Mouse (Mus musculus): ENCODE measurements at regions not wholly inside any gene's neighbourhood (a gene's known extent, or its start where the extent isn't known, plus 50 kb on each side); places are given as distances from the start of the nearest gene placed in this dataset.

GRCm38 (mm10) chr5:64590747-64591146, 212.4 kb upstream of the Klf3 start:
- no peak for DNase-seq (ENCODE audit: low spot score)
- H3K4me3 ChIP-seq (ENCODE audit: low read depth, low read length) = no peak overlapping the region
- H3K4me2 ChIP-seq = no peak overlapping the region
- H3K27me3 ChIP-seq (replicated peaks; ENCODE audit: control insufficient read depth, insufficient read depth, low read length) = no peaks in the 10 kb centered on the region
- peak overlapping the region; percentile 92 for H3K27ac ChIP-seq (ENCODE audit: low read depth, low read length)
- peaks cover 35% of the 10 kb centered on the region for H3K4me1 ChIP-seq (replicated peaks; ENCODE audit: control insufficient read depth, insufficient read depth, low read length)
- no peak overlapping the region for H3K9ac ChIP-seq (ENCODE audit: low read depth, low read length)
- no peaks in the 10 kb centered on the region for H3K36me3 ChIP-seq (ENCODE audit: control insufficient read depth, insufficient read depth, low read length)
- peak; percentile 96 for ATAC-seq (replicated peaks; ENCODE audit: low FRiP score)
- 40% methylated on average over 1 of the region's 1 CpGs for WGBS
- H3K9me3 ChIP-seq (ENCODE audit: control insufficient read depth, low read length) = no peaks in the 10 kb centered on the region

- ATAC-seq (replicated peaks; ENCODE audit: low FRiP score) (no peak), DNase-seq (ENCODE audit: low spot score) (no peak)
- H3K27ac ChIP-seq (ENCODE audit: low read depth, low read length) = peak overlapping the region; percentile 84
- no peak overlapping the region for H3K4me3 ChIP-seq (ENCODE audit: low read depth, low read length)
- no peaks in the 10 kb centered on the region for H3K9me3 ChIP-seq (ENCODE audit: control insufficient read depth, low read length)
- H3K4me2 ChIP-seq = no peak overlapping the region
- H3K36me3 ChIP-seq (ENCODE audit: control insufficient read depth, insufficient read depth, low read length) = no peaks in the 10 kb centered on the region
- peaks cover 35% of the 10 kb centered on the region for H3K4me1 ChIP-seq (replicated peaks; ENCODE audit: control insufficient read depth, insufficient read depth, low read length)
- 75% methylated on average over 2 of the region's 2 CpGs for WGBS
- no peak overlapping the region for H3K9ac ChIP-seq (ENCODE audit: low read depth, low read length)
- no peaks in the 10 kb centered on the region for H3K27me3 ChIP-seq (replicated peaks; ENCODE audit: control insufficient read depth, insufficient read depth, low read length)
Observed at GRCm38 (mm10) chr5:64591792-64592191, 211.4 kb upstream of the Klf3 start.

GRCm38 (mm10) chr5:64595220-64595619, 208.0 kb upstream of the Klf3 start:
- Histone ChIP-seq H3K4me1 (replicated peaks; ENCODE audit: control insufficient read depth, insufficient read depth, low read length) (peaks cover 24% of the 10 kb centered on the region), H3K27ac (ENCODE audit: low read depth, low read length) (no peak overlapping the region), H3K9me3 (ENCODE audit: control insufficient read depth, low read length) (no peaks in the 10 kb centered on the region), H3K4me2 (no peak overlapping the region), H3K27me3 (replicated peaks; ENCODE audit: control insufficient read depth, insufficient read depth, low read length) (no peaks in the 10 kb centered on the region), H3K9ac (ENCODE audit: low read depth, low read length) (no peak overlapping the region), H3K36me3 (ENCODE audit: control insufficient read depth, insufficient read depth, low read length) (no peaks in the 10 kb centered on the region), H3K4me3 (ENCODE audit: low read depth, low read length) (no peak overlapping the region)
- 74% methylated on average over 3 of the region's 3 CpGs for WGBS
- ATAC-seq (replicated peaks; ENCODE audit: low FRiP score) = no peak
- DNase-seq (ENCODE audit: low spot score) = no peak

- no peak for ATAC-seq (replicated peaks; ENCODE audit: low FRiP score)
- Histone ChIP-seq H3K4me1 (replicated peaks; ENCODE audit: control insufficient read depth, insufficient read depth, low read length) (peaks cover 29% of the 10 kb centered on the region), H3K4me3 (ENCODE audit: low read depth, low read length) (no peak overlapping the region), H3K27me3 (replicated peaks; ENCODE audit: control insufficient read depth, insufficient read depth, low read length) (no peaks in the 10 kb centered on the region), H3K9me3 (ENCODE audit: control insufficient read depth, low read length) (no peaks in the 10 kb centered on the region), H3K9ac (ENCODE audit: low read depth, low read length) (no peak overlapping the region), H3K4me2 (no peak overlapping the region), H3K36me3 (ENCODE audit: control insufficient read depth, insufficient read depth, low read length) (no peaks in the 10 kb centered on the region), H3K27ac (ENCODE audit: low read depth, low read length) (no peak overlapping the region)
- DNase-seq (ENCODE audit: low spot score) = no peak
- 70% methylated on average over 17 of the region's 17 CpGs for WGBS
Observed at GRCm38 (mm10) chr5:64595751-64596344, 207.3 kb upstream of the Klf3 start.

- no peak overlapping the region for H3K9ac ChIP-seq (ENCODE audit: low read depth, low read length)
- H3K4me2 ChIP-seq = no peak overlapping the region
- DNase-seq (ENCODE audit: low spot score) = no peak
- H3K36me3 ChIP-seq (ENCODE audit: control insufficient read depth, insufficient read depth, low read length) = no peaks in the 10 kb centered on the region
- H3K27ac ChIP-seq (ENCODE audit: low read depth, low read length) = no peak overlapping the region
- ATAC-seq (replicated peaks; ENCODE audit: low FRiP score) = no peak
- H3K27me3 ChIP-seq (replicated peaks; ENCODE audit: control insufficient read depth, insufficient read depth, low read length) = no peaks in the 10 kb centered on the region
- 76% methylated on average over 7 of the region's 7 CpGs for WGBS
- no peak overlapping the region for H3K4me3 ChIP-seq (ENCODE audit: low read depth, low read length)
- H3K9me3 ChIP-seq (ENCODE audit: control insufficient read depth, low read length) = no peaks in the 10 kb centered on the region
- peaks cover 31% of the 10 kb centered on the region for H3K4me1 ChIP-seq (replicated peaks; ENCODE audit: control insufficient read depth, insufficient read depth, low read length)
Observed at GRCm38 (mm10) chr5:64597021-64597420, 206.2 kb upstream of the Klf3 start.

GRCm38 (mm10) chr5:64597451-64597850, 205.7 kb upstream of the Klf3 start:
- no peak overlapping the region for H3K4me2 ChIP-seq
- no peaks in the 10 kb centered on the region for H3K36me3 ChIP-seq (ENCODE audit: control insufficient read depth, insufficient read depth, low read length)
- no peaks in the 10 kb centered on the region for H3K9me3 ChIP-seq (ENCODE audit: control insufficient read depth, low read length)
- DNase-seq (ENCODE audit: low spot score) (no peak), ATAC-seq (replicated peaks; ENCODE audit: low FRiP score) (no peak)
- no peak overlapping the region for H3K4me3 ChIP-seq (ENCODE audit: low read depth, low read length)
- H3K9ac ChIP-seq (ENCODE audit: low read depth, low read length) = no peak overlapping the region
- WGBS = 78% methylated on average over 3 of the region's 3 CpGs
- no peak overlapping the region for H3K27ac ChIP-seq (ENCODE audit: low read depth, low read length)
- no peaks in the 10 kb centered on the region for H3K27me3 ChIP-seq (replicated peaks; ENCODE audit: control insufficient read depth, insufficient read depth, low read length)
- H3K4me1 ChIP-seq (replicated peaks; ENCODE audit: control insufficient read depth, insufficient read depth, low read length) = peaks cover 32% of the 10 kb centered on the region

GRCm38 (mm10) chr5:64598606-64599005, 204.6 kb upstream of the Klf3 start:
- H3K4me1 ChIP-seq (replicated peaks; ENCODE audit: control insufficient read depth, insufficient read depth, low read length) = peaks cover 32% of the 10 kb centered on the region
- ATAC-seq (replicated peaks; ENCODE audit: low FRiP score) (no peak), DNase-seq (ENCODE audit: low spot score) (no peak)
- no peaks in the 10 kb centered on the region for H3K27me3 ChIP-seq (replicated peaks; ENCODE audit: control insufficient read depth, insufficient read depth, low read length)
- H3K9me3 ChIP-seq (ENCODE audit: control insufficient read depth, low read length) = no peaks in the 10 kb centered on the region
- H3K27ac ChIP-seq (ENCODE audit: low read depth, low read length) = no peak overlapping the region
- 79% methylated on average over 3 of the region's 3 CpGs for WGBS
- H3K4me2 ChIP-seq = no peak overlapping the region
- no peak overlapping the region for H3K4me3 ChIP-seq (ENCODE audit: low read depth, low read length)
- H3K9ac ChIP-seq (ENCODE audit: low read depth, low read length) = no peak overlapping the region
- H3K36me3 ChIP-seq (ENCODE audit: control insufficient read depth, insufficient read depth, low read length) = no peaks in the 10 kb centered on the region

GRCm38 (mm10) chr5:64599015-64599414, 204.2 kb upstream of the Klf3 start:
- ATAC-seq (replicated peaks; ENCODE audit: low FRiP score) = no peak
- H3K27me3 ChIP-seq (replicated peaks; ENCODE audit: control insufficient read depth, insufficient read depth, low read length) = no peaks in the 10 kb centered on the region
- no peak overlapping the region for H3K4me2 ChIP-seq
- WGBS = 72% methylated on average over 3 of the region's 3 CpGs
- H3K9ac ChIP-seq (ENCODE audit: low read depth, low read length) = no peak overlapping the region
- H3K27ac ChIP-seq (ENCODE audit: low read depth, low read length) = no peak overlapping the region
- H3K36me3 ChIP-seq (ENCODE audit: control insufficient read depth, insufficient read depth, low read length) = no peaks in the 10 kb centered on the region
- H3K4me1 ChIP-seq (replicated peaks; ENCODE audit: control insufficient read depth, insufficient read depth, low read length) = peaks cover 32% of the 10 kb centered on the region
- no peak for DNase-seq (ENCODE audit: low spot score)
- H3K9me3 ChIP-seq (ENCODE audit: control insufficient read depth, low read length) = no peaks in the 10 kb centered on the region
- no peak overlapping the region for H3K4me3 ChIP-seq (ENCODE audit: low read depth, low read length)

- peak overlapping the region; percentile 52 for H3K4me2 ChIP-seq
- WGBS = 23% methylated on average over 13 of the region's 13 CpGs
- DNase-seq (ENCODE audit: low spot score) (no peak), ATAC-seq (replicated peaks; ENCODE audit: low FRiP score) (no peak)
- H3K9ac ChIP-seq (ENCODE audit: low read depth, low read length) = peak overlapping the region; percentile 44
- H3K9me3 ChIP-seq (ENCODE audit: control insufficient read depth, low read length) = no peaks in the 10 kb centered on the region
- H3K4me3 ChIP-seq (ENCODE audit: low read depth, low read length) = 0 out of 2 replicates have a peak overlapping the region, but pooled peaks have one; percentile 21
- H3K4me1 ChIP-seq (replicated peaks; ENCODE audit: control insufficient read depth, insufficient read depth, low read length) = peaks cover 32% of the 10 kb centered on the region
- no peaks in the 10 kb centered on the region for H3K27me3 ChIP-seq (replicated peaks; ENCODE audit: control insufficient read depth, insufficient read depth, low read length)
- H3K27ac ChIP-seq (ENCODE audit: low read depth, low read length) = peak overlapping the region; percentile 90
- H3K36me3 ChIP-seq (ENCODE audit: control insufficient read depth, insufficient read depth, low read length) = no peaks in the 10 kb centered on the region
Observed at GRCm38 (mm10) chr5:64599865-64600288, 203.3 kb upstream of the Klf3 start.

Data from liver, embryonic 11.5 days (tissue).